ENCODE assay signal across 11 mouse cellular contexts in genomic region chr10:128502341-128502740, GRCm38 (mm10). TPM values are rescaled to one million over a fixed set of nuclear protein-coding genes. Genes with fewer than 3 reads are reported as not detected.
DNase-seq lines count a peak whose midpoint lies in the region; ATAC-seq and TF ChIP-seq lines count a peak whose summit lies in the region.
"Had no signal": no experiment of that assay in that cellular context is flagged by ENCODE, and none has a peak within 500 bp of the region (broad histone marks: within the 10 kb centered on the region; RNA-seq: fewer than 3 reads in every experiment).

No protein-coding gene starts in this region.

- DNase-seq in forebrain, embryonic 14.5 days (ENCODE audit: low spot score): no peak
- peak; percentile 49 for DNase-seq in kidney, adult 9 months
- no peak for DNase-seq in cerebellum, postnatal 25 days
- DNase-seq: cerebellum, adult 8-10 months had no signal

- 0 out of 2 replicates have a peak overlapping the region, but pooled peaks have one; percentile 8 for H3K9ac ChIP-seq in forebrain, embryonic 15.5 days (replicated peaks)
- H3K9ac ChIP-seq in forebrain, embryonic 14.5 days (ENCODE audit: low read length): no peak overlapping the region
- H3K9ac ChIP-seq in kidney, embryonic 16.5 days (replicated peaks; ENCODE audit: low read length): no peak overlapping the region
- H3K9ac ChIP-seq in intestine, embryonic 15.5 days: no peak overlapping the region
- H3K9ac ChIP-seq in midbrain, embryonic 15.5 days: no peak overlapping the region
- H3K9ac ChIP-seq: liver, embryonic 14.5 days had no signal

- H3K4me1 ChIP-seq in forebrain, embryonic 15.5 days: peaks cover 15% of the 10 kb centered on the region
- no peaks in the 10 kb centered on the region; the same call in 1 of the 2 replicates for H3K4me1 ChIP-seq in forebrain, embryonic 14.5 days (ENCODE audit: control insufficient read depth, insufficient read depth, low read length)
- H3K4me1 ChIP-seq in kidney, embryonic 16.5 days (ENCODE audit: insufficient read depth, low read length): peaks cover 17% of the 10 kb centered on the region
- H3K4me1 ChIP-seq in intestine, embryonic 15.5 days (replicated peaks): peaks cover 14% of the 10 kb centered on the region
- H3K4me1 ChIP-seq in small intestine, adult 2 months (ENCODE audit: control insufficient read depth, insufficient read depth, insufficient read length, low read length): peaks cover 13% of the 10 kb centered on the region
- peaks cover 13% of the 10 kb centered on the region for H3K4me1 ChIP-seq in midbrain, embryonic 15.5 days

- no peak overlapping the region for H3K4me2 ChIP-seq in forebrain, embryonic 15.5 days (replicated peaks)
- H3K4me2 ChIP-seq in forebrain, embryonic 14.5 days (ENCODE audit: low read length): no peak overlapping the region
- H3K4me2 ChIP-seq in kidney, embryonic 16.5 days (replicated peaks; ENCODE audit: low read depth, low read length): no peak overlapping the region
- no peak overlapping the region for H3K4me2 ChIP-seq in intestine, embryonic 15.5 days (replicated peaks)
- no peak overlapping the region for H3K4me2 ChIP-seq in midbrain, embryonic 15.5 days

- TF ChIP-seq POLR2A in small intestine, adult 2 months (IDR thresholded peaks at IDR 0.05; ENCODE audit: low read depth, low read length): no peak

- no peak for ATAC-seq in forebrain, embryonic 15.5 days (replicated peaks)
- no peak for ATAC-seq in forebrain, embryonic 14.5 days
- ATAC-seq in kidney, embryonic 16.5 days (ENCODE audit: low FRiP score, low TSS enrichment): no peak
- ATAC-seq in intestine, embryonic 15.5 days: no peak
- no peak for ATAC-seq in midbrain, embryonic 15.5 days (replicated peaks)

- H3K4me3 ChIP-seq in forebrain, embryonic 15.5 days: no peak overlapping the region
- no peak overlapping the region for H3K4me3 ChIP-seq in forebrain, embryonic 14.5 days (ENCODE audit: low read depth, low read length)
- no peak overlapping the region for H3K4me3 ChIP-seq in kidney, embryonic 16.5 days (ENCODE audit: low read length)
- no peak overlapping the region for H3K4me3 ChIP-seq in intestine, embryonic 15.5 days (replicated peaks)
- no peak overlapping the region for H3K4me3 ChIP-seq in small intestine, adult 2 months (ENCODE audit: low read depth, low read length)
- H3K4me3 ChIP-seq in midbrain, embryonic 15.5 days: no peak overlapping the region
- H3K4me3 ChIP-seq: forebrain, embryonic 10.5 days had no signal

- no peak for TF ChIP-seq CTCF in small intestine, adult 2 months (IDR thresholded peaks at IDR 0.05; ENCODE audit: extremely low read depth, insufficient read length, insufficient replicate concordance, low read depth, low read length)

- no peaks in the 10 kb centered on the region for H3K27me3 ChIP-seq in forebrain, embryonic 15.5 days
- H3K27me3 ChIP-seq in forebrain, embryonic 14.5 days (replicated peaks; ENCODE audit: control insufficient read depth, insufficient read depth, low read length): no peaks in the 10 kb centered on the region
- no peaks in the 10 kb centered on the region for H3K27me3 ChIP-seq in kidney, embryonic 16.5 days (ENCODE audit: insufficient read depth, low read length)
- H3K27me3 ChIP-seq in intestine, embryonic 15.5 days (replicated peaks): no peaks in the 10 kb centered on the region
- no peaks in the 10 kb centered on the region for H3K27me3 ChIP-seq in small intestine, adult 2 months (ENCODE audit: control insufficient read depth, insufficient read depth, low read length)
- no peaks in the 10 kb centered on the region for H3K27me3 ChIP-seq in midbrain, embryonic 15.5 days (replicated peaks)

- no peak overlapping the region for H3K27ac ChIP-seq in forebrain, embryonic 15.5 days (replicated peaks)
- H3K27ac ChIP-seq in forebrain, embryonic 14.5 days (ENCODE audit: low read depth, low read length): no peak overlapping the region
- no peak overlapping the region for H3K27ac ChIP-seq in kidney, embryonic 16.5 days (ENCODE audit: low read length)
- 0 out of 2 replicates have a peak overlapping the region, but pooled peaks have one; percentile 36 for H3K27ac ChIP-seq in intestine, embryonic 15.5 days
- peak overlapping the region; percentile 66 for H3K27ac ChIP-seq in small intestine, adult 2 months (ENCODE audit: insufficient read depth, low read depth, low read length)
- H3K27ac ChIP-seq in midbrain, embryonic 15.5 days: no peak overlapping the region
- H3K27ac ChIP-seq: forebrain, embryonic 10.5 days; liver, embryonic 14.5 days had no signal

- H3K36me3 ChIP-seq in forebrain, embryonic 15.5 days: no peaks in the 10 kb centered on the region
- H3K36me3 ChIP-seq in forebrain, embryonic 14.5 days (ENCODE audit: control insufficient read depth, insufficient read depth, low read length): 0 out of 2 replicates have a peak, but pooled peaks cover 3% of the 10 kb centered on the region
- no peaks in the 10 kb centered on the region for H3K36me3 ChIP-seq in kidney, embryonic 16.5 days (ENCODE audit: insufficient read depth, low read length)
- no peaks in the 10 kb centered on the region for H3K36me3 ChIP-seq in intestine, embryonic 15.5 days
- H3K36me3 ChIP-seq in small intestine, adult 2 months (ENCODE audit: control insufficient read depth, insufficient read depth, low read length): no peaks in the 10 kb centered on the region
- no peaks in the 10 kb centered on the region for H3K36me3 ChIP-seq in midbrain, embryonic 15.5 days (replicated peaks)

- WGBS in forebrain, embryonic 15.5 days: 84% methylated on average over 5 of the region's 5 CpGs
- 77% methylated on average over 5 of the region's 5 CpGs for WGBS in forebrain, embryonic 14.5 days
- 74% methylated on average over 5 of the region's 5 CpGs for WGBS in kidney, embryonic 16.5 days
- WGBS in intestine, embryonic 15.5 days: 48% methylated on average over 5 of the region's 5 CpGs
- WGBS in small intestine, adult 2 months: 20% methylated on average over 5 of the region's 5 CpGs
- WGBS in midbrain, embryonic 15.5 days: 82% methylated on average over 5 of the region's 5 CpGs

- H3K9me3 ChIP-seq in forebrain, embryonic 15.5 days: no peaks in the 10 kb centered on the region
- no peaks in the 10 kb centered on the region for H3K9me3 ChIP-seq in forebrain, embryonic 14.5 days (replicated peaks; ENCODE audit: control insufficient read depth, low read length)
- H3K9me3 ChIP-seq in kidney, embryonic 16.5 days (ENCODE audit: low read length): no peaks in the 10 kb centered on the region
- H3K9me3 ChIP-seq in intestine, embryonic 15.5 days: no peaks in the 10 kb centered on the region
- H3K9me3 ChIP-seq in midbrain, embryonic 15.5 days: no peaks in the 10 kb centered on the region

RNA-seq across cellular contexts. Expression of gene Myl6b, which starts 3.9 kb away (rescaled TPM):
- polyA plus RNA-seq in forebrain, embryonic 15.5 days (2015; fragmentation: Nextera tagmentation; extraction: Ambion mirVana): 4.7 and 5.6 TPM in 2 replicates
- polyA plus RNA-seq in forebrain, embryonic 14.5 days (2014; fragmentation: Nextera tagmentation; extraction: Ambion mirVana): 4.6 and 5.8 TPM in 2 replicates
- 4.2 and 5.7 TPM in 2 replicates for polyA plus RNA-seq in kidney, embryonic 16.5 days (2015; fragmentation: Nextera tagmentation; extraction: Ambion mirVana)
- 2.4 and 2.7 TPM in 2 replicates for polyA plus RNA-seq in intestine, embryonic 15.5 days (2015; fragmentation: Nextera tagmentation; extraction: Ambion mirVana)
- polyA plus RNA-seq in small intestine, adult 2 months (2012; rRNA removed): 0.43 and 1.2 TPM in 2 replicates
- polyA plus RNA-seq in midbrain, embryonic 15.5 days (2015; fragmentation: Nextera tagmentation; extraction: Ambion mirVana): 5.4 and 5.7 TPM in 2 replicates

RNA-seq across cellular contexts. Expression of gene Myl6, which starts 8.4 kb away (rescaled TPM):
- 682 and 697 TPM in 2 replicates for polyA plus RNA-seq in forebrain, embryonic 15.5 days (2015; fragmentation: Nextera tagmentation; extraction: Ambion mirVana)
- polyA plus RNA-seq in forebrain, embryonic 14.5 days (2014; fragmentation: Nextera tagmentation; extraction: Ambion mirVana): 732 and 818 TPM in 2 replicates
- 1,255 and 1,413 TPM in 2 replicates for polyA plus RNA-seq in kidney, embryonic 16.5 days (2015; fragmentation: Nextera tagmentation; extraction: Ambion mirVana)
- polyA plus RNA-seq in intestine, embryonic 15.5 days (2015; fragmentation: Nextera tagmentation; extraction: Ambion mirVana): 1,676 and 1,825 TPM in 2 replicates
- 492 and 749 TPM in 2 replicates for polyA plus RNA-seq in small intestine, adult 2 months (2012; rRNA removed)
- 892 and 955 TPM in 2 replicates for polyA plus RNA-seq in midbrain, embryonic 15.5 days (2015; fragmentation: Nextera tagmentation; extraction: Ambion mirVana)

RNA-seq across cellular contexts. Expression of gene Esyt1, which starts 23.3 kb away (rescaled TPM):
- 6.8 and 7.6 TPM in 2 replicates for polyA plus RNA-seq in forebrain, embryonic 15.5 days (2015; fragmentation: Nextera tagmentation; extraction: Ambion mirVana)
- polyA plus RNA-seq in forebrain, embryonic 14.5 days (2014; fragmentation: Nextera tagmentation; extraction: Ambion mirVana): 4.7 and 6.3 TPM in 2 replicates
- polyA plus RNA-seq in kidney, embryonic 16.5 days (2015; fragmentation: Nextera tagmentation; extraction: Ambion mirVana): 23.2 and 24.2 TPM in 2 replicates
- 28.4 and 29.3 TPM in 2 replicates for polyA plus RNA-seq in intestine, embryonic 15.5 days (2015; fragmentation: Nextera tagmentation; extraction: Ambion mirVana)
- polyA plus RNA-seq in small intestine, adult 2 months (2012; rRNA removed): 20.0 and 26.3 TPM in 2 replicates
- 10.5 and 11.1 TPM in 2 replicates for polyA plus RNA-seq in midbrain, embryonic 15.5 days (2015; fragmentation: Nextera tagmentation; extraction: Ambion mirVana)

RNA-seq across cellular contexts. Expression of gene Smarcc2, which starts 43.3 kb away (rescaled TPM):
- polyA plus RNA-seq in forebrain, embryonic 15.5 days (2015; fragmentation: Nextera tagmentation; extraction: Ambion mirVana): 201 and 202 TPM in 2 replicates
- polyA plus RNA-seq in forebrain, embryonic 14.5 days (2014; fragmentation: Nextera tagmentation; extraction: Ambion mirVana): 178 and 201 TPM in 2 replicates
- polyA plus RNA-seq in kidney, embryonic 16.5 days (2015; fragmentation: Nextera tagmentation; extraction: Ambion mirVana): 64.5 and 75.9 TPM in 2 replicates
- 62.5 TPM in 2 replicates for polyA plus RNA-seq in intestine, embryonic 15.5 days (2015; fragmentation: Nextera tagmentation; extraction: Ambion mirVana)
- 44.0 and 98.4 TPM in 2 replicates for polyA plus RNA-seq in small intestine, adult 2 months (2012; rRNA removed)
- polyA plus RNA-seq in midbrain, embryonic 15.5 days (2015; fragmentation: Nextera tagmentation; extraction: Ambion mirVana): 201 and 209 TPM in 2 replicates

RNA-seq across cellular contexts. Expression of gene Zc3h10, which starts 45.2 kb away (rescaled TPM):
- 22.8 and 24.5 TPM in 2 replicates for polyA plus RNA-seq in forebrain, embryonic 15.5 days (2015; fragmentation: Nextera tagmentation; extraction: Ambion mirVana)
- polyA plus RNA-seq in forebrain, embryonic 14.5 days (2014; fragmentation: Nextera tagmentation; extraction: Ambion mirVana): 16.2 and 18.2 TPM in 2 replicates
- polyA plus RNA-seq in kidney, embryonic 16.5 days (2015; fragmentation: Nextera tagmentation; extraction: Ambion mirVana): 16.2 and 16.6 TPM in 2 replicates
- polyA plus RNA-seq in intestine, embryonic 15.5 days (2015; fragmentation: Nextera tagmentation; extraction: Ambion mirVana): 14.5 and 15.2 TPM in 2 replicates
- polyA plus RNA-seq in small intestine, adult 2 months (2012; rRNA removed): 6.4 and 15.2 TPM in 2 replicates
- 20.8 and 22.7 TPM in 2 replicates for polyA plus RNA-seq in midbrain, embryonic 15.5 days (2015; fragmentation: Nextera tagmentation; extraction: Ambion mirVana)

Comparison
In these comparisons a context has a peak if more than half of its experiments do, and no peak if none do; other contexts are left out.
1. H3K27ac ChIP-seq: peak in intestine, embryonic 15.5 days (single experiment) and small intestine, adult 2 months (single experiment); none in forebrain, embryonic 15.5 days (single experiment), forebrain, embryonic 14.5 days (single experiment), kidney, embryonic 16.5 days (single experiment) and midbrain, embryonic 15.5 days (single experiment).